Mouse (Mus musculus): ENCODE data around the gene Cacna1d. TPM values are rescaled to one million over a fixed set of nuclear protein-coding genes. Genes with fewer than 3 reads are reported as not detected.

Cacna1d gene
- total and polyA plus RNA-seq, 2 experiments from 2014 or later = 5.5 to 8.9 TPM

DNA sequence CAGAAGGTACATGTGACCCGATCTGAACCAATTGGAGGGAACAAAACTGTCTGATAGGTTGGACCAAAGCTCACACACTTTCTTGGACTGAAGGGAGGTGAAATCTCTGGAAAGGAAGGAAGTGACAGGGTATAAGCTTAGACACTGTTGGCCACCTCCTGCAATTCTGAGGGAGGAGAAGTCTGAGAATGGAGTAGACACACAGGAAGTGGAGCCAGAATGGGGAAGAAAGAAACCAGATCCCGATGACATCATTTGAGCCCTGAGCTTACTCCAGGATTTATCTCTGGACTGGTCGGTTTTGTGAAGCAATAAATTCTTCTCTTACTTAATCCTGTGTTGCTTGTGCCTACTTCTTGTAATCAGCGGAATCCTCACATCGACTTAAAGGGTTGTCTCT, 166.3 kb downstream of the Cacna1d start:
- 59% methylated on average over 5 of the region's 5 CpGs for WGBS

GRCm38 (mm10) chr14:30318715-30319437, 172.4 kb downstream of the Cacna1d start:
- Histone ChIP-seq H3K9ac (replicated peaks; ENCODE audit: low read depth, low read length) (no peak overlapping the region), H3K4me3 (ENCODE audit: low read depth, low read length) (no peak overlapping the region), H3K4me1 (ENCODE audit: control insufficient read depth, insufficient read depth) (no peaks in the 10 kb centered on the region), H3K27me3 (ENCODE audit: control insufficient read depth, insufficient read depth, low read length) (no peaks in the 10 kb centered on the region), H3K36me3 (replicated peaks; ENCODE audit: control insufficient read depth, insufficient read depth, low read length) (no peaks in the 10 kb centered on the region), H3K9me3 (replicated peaks; ENCODE audit: control insufficient read depth, low read length) (no peaks in the 10 kb centered on the region), H3K4me2 (ENCODE audit: low read depth, low read length) (no peak overlapping the region), H3K27ac (ENCODE audit: low read depth) (no peak overlapping the region)
- no peak for DNase-seq (ENCODE audit: low spot score)
- no peak for ATAC-seq (ENCODE audit: insufficient read depth, low read depth)
- TF ChIP-seq EP300 (IDR thresholded peaks at IDR 0.05; ENCODE audit: low read depth) = no peak
- TF ChIP-seq CTCF (IDR thresholded peaks at IDR 0.05; ENCODE audit: low read depth) = no peak
- WGBS = 78% methylated on average over 9 of the region's 9 CpGs

More for the DNA sequence above, 166.3 kb downstream of the Cacna1d start:
- peak; percentile 47 for ATAC-seq (ENCODE audit: insufficient read depth, low read depth)
- no peak overlapping the region for H3K9ac ChIP-seq (replicated peaks; ENCODE audit: low read depth, low read length)
- peaks cover 3% of the 10 kb centered on the region; the same call in 1 of the 2 replicates for H3K4me1 ChIP-seq (ENCODE audit: control insufficient read depth, insufficient read depth)
- H3K4me3 ChIP-seq (ENCODE audit: low read depth, low read length) = no peak overlapping the region
- H3K36me3 ChIP-seq (replicated peaks; ENCODE audit: control insufficient read depth, insufficient read depth, low read length) = no peaks in the 10 kb centered on the region
- H3K9me3 ChIP-seq (replicated peaks; ENCODE audit: control insufficient read depth, low read length) = no peaks in the 10 kb centered on the region
- TF ChIP-seq EP300 (IDR thresholded peaks at IDR 0.05; ENCODE audit: low read depth) = no peak
- no peak for TF ChIP-seq CTCF (IDR thresholded peaks at IDR 0.05; ENCODE audit: low read depth)
- H3K27ac ChIP-seq (ENCODE audit: low read depth) = no peak overlapping the region
- no peaks in the 10 kb centered on the region for H3K27me3 ChIP-seq (ENCODE audit: control insufficient read depth, insufficient read depth, low read length)
- DNase-seq (ENCODE audit: low spot score) = peak; percentile 16
- no peak overlapping the region for H3K4me2 ChIP-seq (ENCODE audit: low read depth, low read length)

- Histone ChIP-seq H3K4me1 (ENCODE audit: control insufficient read depth, insufficient read depth) (no peaks in the 10 kb centered on the region), H3K36me3 (replicated peaks; ENCODE audit: control insufficient read depth, insufficient read depth, low read length) (no peaks in the 10 kb centered on the region), H3K9me3 (replicated peaks; ENCODE audit: control insufficient read depth, low read length) (no peaks in the 10 kb centered on the region), H3K4me2 (ENCODE audit: low read depth, low read length) (no peak overlapping the region), H3K4me3 (ENCODE audit: low read depth, low read length) (no peak overlapping the region), H3K27ac (ENCODE audit: low read depth) (no peak overlapping the region), H3K27me3 (ENCODE audit: control insufficient read depth, insufficient read depth, low read length) (no peaks in the 10 kb centered on the region), H3K9ac (replicated peaks; ENCODE audit: low read depth, low read length) (no peak overlapping the region)
- no peak for DNase-seq (ENCODE audit: low spot score)
- TF ChIP-seq EP300 (IDR thresholded peaks at IDR 0.05; ENCODE audit: low read depth) (no peak), CTCF (IDR thresholded peaks at IDR 0.05; ENCODE audit: low read depth) (no peak)
- WGBS = 88% methylated on average over 12 of the region's 12 CpGs
- no peak for ATAC-seq (ENCODE audit: insufficient read depth, low read depth)
Observed at GRCm38 (mm10) chr14:30318293-30318692, 173.0 kb downstream of the Cacna1d start.

DNA sequence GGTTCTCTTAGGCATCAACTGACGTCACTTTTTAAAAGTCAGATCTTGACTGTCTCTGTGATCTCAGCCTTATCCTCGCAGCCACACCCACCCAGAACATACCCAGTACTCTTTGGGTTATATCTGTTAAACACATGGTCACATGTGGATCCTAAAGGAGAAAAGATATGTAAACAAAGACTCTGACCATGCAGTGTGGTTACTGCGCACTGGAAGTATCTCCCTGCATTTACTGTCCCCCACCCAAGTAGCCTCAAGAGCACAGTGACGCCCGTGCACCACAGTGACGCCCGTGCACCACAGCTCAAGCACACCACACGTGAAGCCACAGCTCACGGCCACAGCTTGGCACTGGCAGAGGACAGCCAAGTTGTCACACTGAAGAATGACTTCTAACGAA, 173.6 kb downstream of the Cacna1d start:
- no peaks in the 10 kb centered on the region for H3K4me1 ChIP-seq (ENCODE audit: control insufficient read depth, insufficient read depth)
- TF ChIP-seq EP300 (IDR thresholded peaks at IDR 0.05; ENCODE audit: low read depth) (no peak), CTCF (IDR thresholded peaks at IDR 0.05; ENCODE audit: low read depth) (no peak)
- H3K4me2 ChIP-seq (ENCODE audit: low read depth, low read length) = no peak overlapping the region
- DNase-seq (ENCODE audit: low spot score) = no peak
- H3K27ac ChIP-seq (ENCODE audit: low read depth) = no peak overlapping the region
- H3K36me3 ChIP-seq (replicated peaks; ENCODE audit: control insufficient read depth, insufficient read depth, low read length) = no peaks in the 10 kb centered on the region
- no peak overlapping the region for H3K9ac ChIP-seq (replicated peaks; ENCODE audit: low read depth, low read length)
- no peaks in the 10 kb centered on the region for H3K9me3 ChIP-seq (replicated peaks; ENCODE audit: control insufficient read depth, low read length)
- H3K4me3 ChIP-seq (ENCODE audit: low read depth, low read length) = no peak overlapping the region
- H3K27me3 ChIP-seq (ENCODE audit: control insufficient read depth, insufficient read depth, low read length) = no peaks in the 10 kb centered on the region
- WGBS = 80% methylated on average over 10 of the region's 10 CpGs
- no peak for ATAC-seq (ENCODE audit: insufficient read depth, low read depth)

- no peak for TF ChIP-seq CTCF (IDR thresholded peaks at IDR 0.05; ENCODE audit: low read depth)
- no peak for TF ChIP-seq EP300 (IDR thresholded peaks at IDR 0.05; ENCODE audit: low read depth)
- peaks cover 7% of the 10 kb centered on the region; the same call in 1 of the 2 replicates for H3K4me1 ChIP-seq (ENCODE audit: control insufficient read depth, insufficient read depth)
- H3K9me3 ChIP-seq (replicated peaks; ENCODE audit: control insufficient read depth, low read length) = no peaks in the 10 kb centered on the region
- DNase-seq (ENCODE audit: low spot score) = no peak
- H3K27ac ChIP-seq (ENCODE audit: low read depth) = no peak overlapping the region
- H3K4me2 ChIP-seq (ENCODE audit: low read depth, low read length) = no peak overlapping the region
- no peak overlapping the region for H3K9ac ChIP-seq (replicated peaks; ENCODE audit: low read depth, low read length)
- H3K27me3 ChIP-seq (ENCODE audit: control insufficient read depth, insufficient read depth, low read length) = no peaks in the 10 kb centered on the region
- H3K4me3 ChIP-seq (ENCODE audit: low read depth, low read length) = no peak overlapping the region
- 39% methylated on average over 13 of the region's 13 CpGs for WGBS
- no peaks in the 10 kb centered on the region for H3K36me3 ChIP-seq (replicated peaks; ENCODE audit: control insufficient read depth, insufficient read depth, low read length)
- ATAC-seq (ENCODE audit: insufficient read depth, low read depth) = no peak
Observed at GRCm38 (mm10) chr14:30311206-30311889, 179.9 kb downstream of the Cacna1d start.

Data from heart, postnatal 0 days (tissue).